ENCODE assay signal across 30 mouse cellular contexts in the genomic region with DNA sequence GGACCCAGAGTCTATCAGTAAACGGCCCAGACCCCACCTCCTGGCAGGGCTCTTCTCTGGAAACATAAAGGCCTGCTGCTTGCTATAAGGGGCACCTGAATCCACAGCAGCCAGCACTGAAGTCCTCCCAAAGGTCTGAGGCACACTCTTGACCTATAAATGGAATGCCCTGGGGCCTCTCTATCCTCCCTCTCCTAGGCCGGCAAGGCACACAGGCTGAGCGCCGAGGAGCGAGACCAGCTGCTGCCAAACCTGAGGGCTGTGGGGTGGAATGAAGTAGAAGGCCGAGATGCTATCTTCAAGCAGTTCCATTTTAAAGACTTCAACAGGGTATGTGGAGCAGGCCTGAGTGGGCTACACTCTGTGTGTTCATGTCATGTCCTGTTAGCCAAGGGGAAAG. TPM values are rescaled to one million over a fixed set of nuclear protein-coding genes. Genes with fewer than 3 reads are reported as not detected.
"Had no signal": no experiment of that assay in that cellular context is flagged by ENCODE, and none has a peak within 500 bp of the region (broad histone marks: within the 10 kb centered on the region; RNA-seq: fewer than 3 reads in every experiment).

No protein-coding gene starts in this region.

- ATAC-seq: liver, embryonic 12.5 days; liver, postnatal 0 days; lung, postnatal 0 days; midbrain, embryonic 15.5 days; midbrain, embryonic 16.5 days had no signal

- H3K4me2 ChIP-seq: limb, embryonic 12.5 days; limb, embryonic 13.5 days; limb, embryonic 15.5 days; liver, embryonic 11.5 days; liver, embryonic 12.5 days; liver, embryonic 13.5 days; liver, embryonic 15.5 days; lung, embryonic 14.5 days; lung, embryonic 15.5 days; midbrain, embryonic 12.5 days; midbrain, embryonic 15.5 days; neural tube, embryonic 12.5 days had no signal

- H3K4me3 ChIP-seq: limb, embryonic 10.5 days; limb, embryonic 12.5 days; limb, embryonic 13.5 days; limb, embryonic 15.5 days; liver, embryonic 12.5 days; liver, embryonic 13.5 days; liver, embryonic 15.5 days; lung, embryonic 15.5 days; megakaryocyte, embryonic 14.5 days; midbrain, embryonic 10.5 days; midbrain, embryonic 12.5 days; midbrain, embryonic 15.5 days; myocyte; neural tube, embryonic 12.5 days had no signal

- H3K9me3 ChIP-seq: limb, embryonic 10.5 days; limb, embryonic 12.5 days; limb, embryonic 13.5 days; limb, embryonic 15.5 days; liver, embryonic 12.5 days; liver, embryonic 13.5 days; liver, embryonic 15.5 days; lung, embryonic 15.5 days; megakaryocyte, embryonic 14.5 days; midbrain, embryonic 10.5 days; midbrain, embryonic 12.5 days; midbrain, embryonic 15.5 days; neural tube, embryonic 12.5 days had no signal

- H3K4me1 ChIP-seq: megakaryocyte, embryonic 14.5 days had no signal

- H3K27ac ChIP-seq: limb, embryonic 10.5 days; limb, embryonic 12.5 days; limb, embryonic 13.5 days; limb, embryonic 15.5 days; liver, embryonic 12.5 days; liver, embryonic 13.5 days; liver, embryonic 14.5 days; liver, embryonic 15.5 days; lung, embryonic 15.5 days; macrophage; midbrain, embryonic 10.5 days; midbrain, embryonic 12.5 days; midbrain, embryonic 15.5 days; neural tube, embryonic 12.5 days had no signal

- H3K9ac ChIP-seq: limb, embryonic 12.5 days; limb, embryonic 13.5 days; limb, embryonic 15.5 days; liver, embryonic 12.5 days; liver, embryonic 13.5 days; liver, embryonic 14.5 days; liver, embryonic 15.5 days; liver, postnatal 0 days; lung, embryonic 14.5 days; lung, embryonic 15.5 days; midbrain, embryonic 12.5 days; midbrain, embryonic 15.5 days; neural tube, embryonic 12.5 days had no signal

- H3K27me3 ChIP-seq: limb, embryonic 12.5 days; limb, embryonic 13.5 days; limb, embryonic 15.5 days; liver, embryonic 12.5 days; liver, embryonic 13.5 days; liver, embryonic 15.5 days; lung, embryonic 15.5 days; midbrain, embryonic 12.5 days; midbrain, embryonic 15.5 days; neural tube, embryonic 12.5 days had no signal

- H3K36me3 ChIP-seq: liver, embryonic 12.5 days; midbrain, embryonic 15.5 days had no signal

- DNase-seq: left cerebral cortex, postnatal 4 days; liver; liver, embryonic 13.5 days; liver, postnatal 0 days; lung, adult 18-20 months; lung, adult 2 months; lung, embryonic 14.5 days; lung, postnatal 10 days; lung, postnatal 14 days; lung, postnatal 36 days; lung, postnatal 4 days; midbrain, embryonic 14.5 days had no signal

RNA-seq across cellular contexts. Expression of a gene that starts 2.7 kb away (rescaled TPM):
- polyA plus RNA-seq: macrophage had no signal
